Mouse (Mus musculus): Measurements from ENCODE around the gene Htr5a.

Gene Htr5a

DNA sequence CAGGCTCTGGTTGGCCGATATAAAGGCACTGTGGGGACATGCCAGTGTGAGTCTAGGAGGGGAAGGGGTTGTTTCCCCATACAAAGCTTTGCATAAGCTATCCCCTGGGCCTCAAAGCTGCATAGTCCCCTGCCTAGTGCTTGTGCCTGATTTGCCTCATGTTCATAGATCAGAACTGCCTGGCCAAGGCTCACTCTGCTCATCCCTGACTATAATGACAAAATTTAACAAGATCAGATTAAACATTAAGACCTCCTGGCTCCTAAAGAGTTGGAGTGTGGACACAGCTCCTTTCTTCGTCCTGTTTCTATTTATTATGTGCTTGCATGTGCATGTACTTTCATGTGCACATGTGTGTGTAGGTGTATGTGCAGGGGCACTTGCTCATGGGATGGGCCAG is 39.3 kb downstream of the Htr5a start:
- no peak for DNase-seq (ENCODE audit: low read depth, low spot score)

DNA sequence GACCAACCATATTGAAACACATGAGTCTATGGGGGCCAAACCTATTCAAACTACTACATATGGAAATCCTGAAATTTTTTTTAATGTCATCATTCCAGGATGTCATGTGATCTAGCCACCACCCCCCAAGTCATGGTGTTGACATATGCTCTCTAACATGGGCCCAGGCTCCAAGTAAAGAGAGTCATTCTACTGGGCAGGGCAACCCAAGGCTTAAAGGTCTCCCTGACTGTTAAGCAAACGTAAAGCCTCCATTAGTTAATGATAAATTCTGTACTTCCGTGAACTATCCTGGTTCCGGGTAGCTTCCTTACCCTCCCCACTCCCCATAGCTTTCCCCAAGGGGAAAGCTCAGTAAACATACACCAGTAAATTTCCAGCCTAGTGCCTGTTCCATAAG is 46.1 kb downstream of the Htr5a start:
- no peak for DNase-seq (ENCODE audit: low read depth, low spot score)

GRCm38 (mm10) chr5:27895961-27896360 is 54.0 kb downstream of the Htr5a start:
- no peak for DNase-seq (ENCODE audit: low read depth, low spot score)

- DNase-seq (ENCODE audit: low read depth, low spot score) = no peak
Measured at GRCm38 (mm10) chr5:27899756-27900155, 57.8 kb downstream of the Htr5a start.

- no peak for DNase-seq (ENCODE audit: low read depth, low spot score)
Measured at GRCm38 (mm10) chr5:27900186-27900585, 58.2 kb downstream of the Htr5a start.

All from CD4-positive helper T cell, adult 2 months (primary cell).